Mouse (Mus musculus) midbrain, postnatal 0 days (tissue): ENCODE measurements around the gene Ankmy1. TPM values are rescaled to one million over a fixed set of nuclear protein-coding genes. Genes with fewer than 3 reads are reported as not detected.
A peak's percentile ranks its signal among the peaks of the same experiment; 100 is the strongest.

Source experiments
- ATAC-seq: fragments of 200-750 bp; cut with Nextera tagmentation; 2 replicates; pipeline ENCODE4 v1.8.0; 2017; ENCODE audit warnings: moderate number of reproducible peaks, mild to moderate bottlenecking, moderate TSS enrichment, moderate library complexity; ENCODE audit not compliant: low FRiP score
- DNase-seq: peaks from one replicate; pipeline ENCODE4 v3.0.0-alpha.2; 2015; ENCODE audit warnings: low spot score
- H3K27ac ChIP-seq: fragments of 300-500 bp; sonication (generic); 2 replicates; pipeline ENCODE4 v1.5.1; 2014; ENCODE audit warnings: low read depth, mild to moderate bottlenecking, low read length, mixed read lengths
- H3K27me3 ChIP-seq: fragments of 300-500 bp; sonication (generic); 2 replicates; pipeline ENCODE4 v1.6.1; 2014; ENCODE audit warnings: low read length, control low read depth, mixed read lengths; ENCODE audit not compliant: insufficient read depth
- H3K36me3 ChIP-seq: fragments of 300-500 bp; sonication (generic); 2 replicates; pipeline ENCODE4 v1.6.1; 2014; ENCODE audit warnings: low read length, control low read depth, mixed read lengths; ENCODE audit not compliant: insufficient read depth
- H3K4me1 ChIP-seq: fragments of 300-500 bp; sonication (generic); 2 replicates; pipeline ENCODE4 v1.6.1; 2014; ENCODE audit warnings: mild to moderate bottlenecking, control low read depth, antibody characterized with exemption, low read length, mixed read lengths; ENCODE audit not compliant: insufficient read depth
- H3K4me2 ChIP-seq: fragments of 300-500 bp; sonication (generic); 2 replicates; pipeline ENCODE4 v1.6.1; 2014; ENCODE audit warnings: low read depth, mild to moderate bottlenecking, low read length, mixed read lengths; ENCODE audit not compliant: poor library complexity, severe bottlenecking
- H3K4me3 ChIP-seq: fragments of 300-500 bp; sonication (generic); 2 replicates; pipeline ENCODE4 v1.5.1; 2014; ENCODE audit warnings: low read depth, mild to moderate bottlenecking, low read length, moderate library complexity
- H3K9ac ChIP-seq: fragments of 300-500 bp; sonication (generic); replicated peaks from 2 replicates; pipeline ENCODE4 v1.6.1; 2014; ENCODE audit warnings: mild to moderate bottlenecking, low read length, moderate library complexity, mixed read lengths; ENCODE audit not compliant: poor library complexity, severe bottlenecking
- H3K9me3 ChIP-seq: fragments of 300-500 bp; sonication (generic); 2 replicates; pipeline ENCODE4 v1.6.1; 2016; ENCODE audit warnings: low read length, control low read depth
- CTCF ChIP-seq: IDR thresholded peaks from 2 replicates; pipeline ENCODE4 v1.5.1; 2016; ENCODE audit warnings: antibody characterized with exemption, mild to moderate bottlenecking
- WGBS: fragments of 180-500 bp; shearing (Covaris S2); extraction: QIAGEN DNeasy Blood & Tissue Kit; methylation state at CpG from one replicate; pipeline ENCODE4 v1.1.7; 2014; 5-methylcytosine and 5-hydroxymethylcytosine counted together
- polyA plus RNA-seq: library from polyadenylated mRNA; unstranded; fragments of >200 nt; fragmentation: Nextera tagmentation; extraction: Ambion mirVana; gene quantifications from 2 replicates; pipeline ENCODE4 v1.2.1, GENCODE M21; 2015
- total RNA-seq: library from RNA; depleted of rRNA; stranded (reverse); fragments of >200 nt; gene quantifications from 2 replicates; pipeline ENCODE4 v1.2.3, GENCODE M21; 2014

Ankmy1 gene
- total and polyA plus RNA-seq, 2 experiments from 2014 or later, result 0.56 TPM; not detected in 1

GRCm38 (mm10) chr1:92937797-92938196, 35.1 kb upstream of the Ankmy1 start:
- no peak overlapping the region for H3K4me2 ChIP-seq
- no peak overlapping the region for H3K9ac ChIP-seq
- H3K4me1 ChIP-seq, result peaks cover 16% of the 10 kb centered on the region
- no peaks in the 10 kb centered on the region for H3K9me3 ChIP-seq
- H3K36me3 ChIP-seq, result peaks cover 45% of the 10 kb centered on the region
- TF ChIP-seq CTCF, result no peak
- DNase-seq (no peak), ATAC-seq (no peak)
- H3K27ac ChIP-seq, result no peak overlapping the region
- H3K4me3 ChIP-seq, result no peak overlapping the region
- WGBS, result 93% methylated on average over 3 of the region's 3 CpGs
- H3K27me3 ChIP-seq, result no peaks in the 10 kb centered on the region

GRCm38 (mm10) chr1:92936467-92936866, 33.8 kb upstream of the Ankmy1 start:
- peaks cover 16% of the 10 kb centered on the region for H3K4me1 ChIP-seq
- no peak for DNase-seq
- H3K9ac ChIP-seq, result 0 out of 2 replicates have a peak overlapping the region, but pooled peaks have one; percentile 8
- H3K9me3 ChIP-seq, result no peaks in the 10 kb centered on the region
- ATAC-seq, result no peak
- H3K27me3 ChIP-seq, result no peaks in the 10 kb centered on the region
- H3K36me3 ChIP-seq, result peaks cover 31% of the 10 kb centered on the region
- TF ChIP-seq CTCF, result no peak
- 78% methylated on average over 3 of the region's 3 CpGs for WGBS
- no peak overlapping the region; the same call in 1 of the 2 replicates for H3K4me3 ChIP-seq
- H3K27ac ChIP-seq, result no peak overlapping the region
- peak overlapping the region; percentile 82 for H3K4me2 ChIP-seq

GRCm38 (mm10) chr1:92935977-92936376, 33.3 kb upstream of the Ankmy1 start:
- H3K4me1 ChIP-seq, result peaks cover 16% of the 10 kb centered on the region
- H3K27me3 ChIP-seq, result no peaks in the 10 kb centered on the region
- peak; percentile 51 for TF ChIP-seq CTCF
- peaks cover 29% of the 10 kb centered on the region for H3K36me3 ChIP-seq
- no peak overlapping the region for H3K27ac ChIP-seq
- DNase-seq (no peak), ATAC-seq (no peak)
- peak overlapping the region; percentile 82 for H3K4me2 ChIP-seq
- H3K9me3 ChIP-seq, result no peaks in the 10 kb centered on the region
- WGBS, result 37% methylated on average over 2 of the region's 2 CpGs
- H3K4me3 ChIP-seq, result peak overlapping the region; percentile 86
- H3K9ac ChIP-seq, result peak overlapping the region; percentile 90

GRCm38 (mm10) chr1:92935054-92935962, 32.6 kb upstream of the Ankmy1 start:
- H3K9ac ChIP-seq, result peak overlapping the region; percentile 90
- H3K27ac ChIP-seq, result peak overlapping the region; percentile 96
- peak overlapping the region; percentile 82 for H3K4me2 ChIP-seq
- DNase-seq (peak; percentile 65), ATAC-seq (no peak)
- H3K4me1 ChIP-seq, result peaks cover 16% of the 10 kb centered on the region
- TF ChIP-seq CTCF, result no peak
- H3K36me3 ChIP-seq, result peaks cover 25% of the 10 kb centered on the region
- no peaks in the 10 kb centered on the region for H3K9me3 ChIP-seq
- WGBS, result 10% methylated on average over 10 of the region's 10 CpGs
- no peaks in the 10 kb centered on the region for H3K27me3 ChIP-seq
- peak overlapping the region; percentile 86 for H3K4me3 ChIP-seq

- Histone ChIP-seq H3K4me2 (peak within 1 kb of the TSS; percentile 82), H3K27me3 (no peaks in the 10 kb centered on the region), H3K4me3 (peak within 1 kb of the TSS; percentile 86), H3K4me1 (peaks cover 16% of the 10 kb centered on the region), H3K9ac (peak within 1 kb of the TSS; percentile 90), H3K9me3 (no peaks in the 10 kb centered on the region), H3K36me3 (peaks cover 15% of the 10 kb centered on the region), H3K27ac (peak within 1 kb of the TSS; percentile 96)
- ATAC-seq (peak; percentile 99), DNase-seq (peak; percentile 99)
- under 1% methylated on average over 45 of the region's 45 CpGs for WGBS
- TF ChIP-seq CTCF, result peak; percentile 20
These were observed 31.6 kb upstream of the Ankmy1 start, which contains the start of gene Capn10 for GRCm38 (mm10) chr1:92934182-92934827. Capn10 (plus strand) TSS chr1:92934376.
